In the genomic region with DNA sequence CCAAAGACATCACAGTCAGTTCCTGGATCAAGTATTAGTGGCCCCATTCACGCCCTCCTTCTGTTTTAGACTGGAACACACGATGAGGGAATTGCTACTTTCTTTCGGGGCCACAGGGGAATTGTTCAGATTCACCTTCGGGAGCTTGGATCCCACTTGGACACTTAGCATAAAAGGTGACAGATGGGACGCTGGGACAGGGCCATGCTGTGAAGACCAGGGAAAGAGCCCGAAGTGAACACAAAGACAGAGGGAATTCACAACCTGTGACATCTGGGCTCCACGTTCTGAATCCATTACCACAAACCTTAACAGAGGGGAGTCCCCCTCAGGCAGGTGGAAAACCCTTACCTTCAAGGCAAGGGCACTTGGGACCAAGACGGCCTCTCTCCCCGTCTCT, we compare ENCODE assay signal across 10 mouse cellular contexts. TPM values are rescaled to one million over a fixed set of nuclear protein-coding genes. Genes with fewer than 3 reads are reported as not detected.
DNase-seq lines count a peak whose midpoint lies in the region; ATAC-seq and TF ChIP-seq lines count a peak whose summit lies in the region.
"Had no signal": no experiment of that assay in that cellular context is flagged by ENCODE, and none has a peak within 500 bp of the region (broad histone marks: within the 10 kb centered on the region; RNA-seq: fewer than 3 reads in every experiment).

No protein-coding gene starts in this region.

- H3K27me3 ChIP-seq in stomach, embryonic 14.5 days (ENCODE audit: control insufficient read depth, insufficient read depth, low read length), result no peaks in the 10 kb centered on the region
- H3K27me3 ChIP-seq in stomach, postnatal 0 days (ENCODE audit: control insufficient read depth, insufficient read depth, low read length), result no peaks in the 10 kb centered on the region
- no peaks in the 10 kb centered on the region for H3K27me3 ChIP-seq in limb, embryonic 10.5 days (ENCODE audit: low read depth, poor library complexity, severe bottlenecking)

- ATAC-seq in cerebellum, adult (ENCODE audit: insufficient number of reproducible peaks, low FRiP score, low TSS enrichment), result no peak
- no peak for ATAC-seq in stomach, embryonic 14.5 days (ENCODE audit: insufficient number of reproducible peaks, insufficient read depth, low FRiP score, low read depth)
- no peak for ATAC-seq in stomach, postnatal 0 days (ENCODE audit: low FRiP score, low TSS enrichment)

- TF ChIP-seq EP300 in stomach, postnatal 0 days (optimal IDR thresholded peaks at IDR 0.05), result no peak

- DNase-seq in cerebellum, postnatal 10 days, result peak; percentile 44 to 55
- no peak for DNase-seq in stomach, postnatal 0 days (ENCODE audit: low spot score)
- no peak for DNase-seq in limb, embryonic 10.5 days (ENCODE audit: low spot score)
- no peak for DNase-seq in right cerebral cortex, postnatal 14 days
- no peak for DNase-seq in thymus, postnatal 14 days
- DNase-seq in layer of hippocampus, adult 9-11 months, result no peak
- DNase-seq: cerebellum, adult 9-10 months; right cerebral cortex, postnatal 25 days had no signal

- H3K4me1 ChIP-seq in stomach, embryonic 14.5 days (ENCODE audit: control insufficient read depth, insufficient read depth, low read length), result peaks cover 39% of the 10 kb centered on the region; the same call in 1 of the 2 replicates
- peaks cover 2% of the 10 kb centered on the region; the same call in 1 of the 2 replicates for H3K4me1 ChIP-seq in stomach, postnatal 0 days (replicated peaks; ENCODE audit: control insufficient read depth, insufficient read depth)
- peaks cover 64% of the 10 kb centered on the region for H3K4me1 ChIP-seq in limb, embryonic 10.5 days

- H3K27ac ChIP-seq in stomach, embryonic 14.5 days (ENCODE audit: low read length), result peak overlapping the region; percentile 40; the same call in 1 of the 2 replicates
- H3K27ac ChIP-seq in stomach, postnatal 0 days (replicated peaks), result no peak overlapping the region; the same call in 1 of the 2 replicates
- H3K27ac ChIP-seq in limb, embryonic 10.5 days, result peak overlapping the region; percentile 74

- H3K9ac ChIP-seq in stomach, embryonic 14.5 days (replicated peaks; ENCODE audit: low read depth, low read length), result 0 out of 2 replicates have a peak overlapping the region, but pooled peaks have one; percentile 19
- H3K9ac ChIP-seq in stomach, postnatal 0 days (ENCODE audit: low read length), result no peak overlapping the region

- WGBS in stomach, embryonic 14.5 days, result 34% methylated on average over 9 of the region's 9 CpGs
- 51% methylated on average over 9 of the region's 9 CpGs for WGBS in stomach, postnatal 0 days
- 33% methylated on average over 9 of the region's 9 CpGs for WGBS in limb, embryonic 10.5 days

- no peak overlapping the region for H3K4me3 ChIP-seq in stomach, embryonic 14.5 days (ENCODE audit: low read depth, low read length)
- H3K4me3 ChIP-seq in stomach, postnatal 0 days (ENCODE audit: low read depth, low read length), result no peak overlapping the region
- H3K4me3 ChIP-seq in limb, embryonic 10.5 days, result no peak overlapping the region

- no peaks in the 10 kb centered on the region; the same call in 1 of the 2 replicates for H3K36me3 ChIP-seq in stomach, embryonic 14.5 days (ENCODE audit: control insufficient read depth, insufficient read depth, low read length)
- no peaks in the 10 kb centered on the region for H3K36me3 ChIP-seq in stomach, postnatal 0 days (ENCODE audit: control insufficient read depth, insufficient read depth, low read length)
- peaks cover 32% of the 10 kb centered on the region for H3K36me3 ChIP-seq in limb, embryonic 10.5 days

- TF ChIP-seq CTCF in stomach, postnatal 0 days (IDR thresholded peaks at IDR 0.05; ENCODE audit: low read depth), result no peak

- H3K9me3 ChIP-seq in stomach, embryonic 14.5 days (ENCODE audit: control insufficient read depth, low read depth, low read length), result no peaks in the 10 kb centered on the region
- H3K9me3 ChIP-seq in stomach, postnatal 0 days (ENCODE audit: control insufficient read depth, low read length), result no peaks in the 10 kb centered on the region
- H3K9me3 ChIP-seq in limb, embryonic 10.5 days (replicated peaks), result no peaks in the 10 kb centered on the region

- peak overlapping the region; percentile 31; the same call in 1 of the 2 replicates for H3K4me2 ChIP-seq in stomach, embryonic 14.5 days (replicated peaks; ENCODE audit: low read depth, low read length)
- H3K4me2 ChIP-seq in stomach, postnatal 0 days (replicated peaks; ENCODE audit: low read depth), result no peak overlapping the region

RNA-seq across cellular contexts. Expression of a gene that starts 28.5 kb away (rescaled TPM):
- 19.5 and 20.2 TPM in 2 replicates for polyA plus RNA-seq in stomach, embryonic 14.5 days (2014; fragmentation: Nextera tagmentation; extraction: Ambion mirVana)
- polyA plus RNA-seq in stomach, postnatal 0 days (2015; fragmentation: Nextera tagmentation; extraction: Ambion mirVana), result 5.9 and 6.1 TPM in 2 replicates
- 20.0 and 38.3 TPM in 2 replicates for polyA plus RNA-seq in limb, embryonic 10.5 days (2016; fragmentation: Nextera tagmentation; extraction: Ambion mirVana)

Comparison
In these comparisons a context has a peak if more than half of its experiments do, and no peak if none do; other contexts are left out.
1. DNase-seq: peak in cerebellum, postnatal 10 days (2 of 2); none in stomach, postnatal 0 days (single experiment), limb, embryonic 10.5 days (single experiment), right cerebral cortex, postnatal 14 days (single experiment), thymus, postnatal 14 days (single experiment) and layer of hippocampus, adult 9-11 months (single experiment).